Mouse (Mus musculus) left cerebral cortex, adult 2 months (tissue): Measurements from ENCODE around the gene AI464131. TPM values are rescaled to one million over a fixed set of nuclear protein-coding genes. Genes with fewer than 3 reads are reported as not detected.

Source experiments
- DNase-seq, 2 experiments: peaks; one replicate each; pipeline ENCODE4 v3.0.0; 2021 to 2022; ENCODE audit warnings: low spot score in 2 of 2, mixed read lengths in 1 of 2; ENCODE audit errors: extremely low spot score in 1 of 2
- H3K27ac ChIP-seq: fragments of 200-600 bp; 2 replicates; pipeline ENCODE4 v1.8.1; 2022
- H3K4me3 ChIP-seq: fragments of 200-600 bp; 2 replicates; pipeline ENCODE4 v1.8.1; 2022
- CTCF ChIP-seq: fragments of 200-600 bp; IDR thresholded peaks from 2 replicates; pipeline ENCODE4 v1.8.1; 2022; ENCODE audit warnings: antibody characterized with exemption, mild to moderate bottlenecking, moderate library complexity
- intact Hi-C: fragments of 180-260 bp; cut with DNase I; formaldehyde crosslinking; loops from one replicate; pipeline ENCODE4 v1.15.1; 2025
- long read RNA-seq, 2 experiments: library from polyadenylated mRNA; stranded (forward); transcript quantifications; one replicate each; pipeline ENCODE4 v2.0.0; 2021; ENCODE audit warnings: borderline mapping rate in 2 of 2
- total RNA-seq, 2 experiments: library from RNA; stranded (reverse); gene quantifications; 2 replicates each; pipeline ENCODE4 v1.2.3; 2021

AI464131 gene
- total RNA-seq: 10 to 100 TPM; 27.1 to 28.1 TPM
- long read RNA-seq, experiment 1, full-length matches to known transcripts: 96 of 113 reads
- long read RNA-seq, experiment 1, partial matches to known transcripts: 0 of 113 reads
- long read RNA-seq, experiment 1, other reads (novel, unspliced or antisense): 17 of 113 reads
- long read RNA-seq, experiment 2, full-length matches to known transcripts: 105 of 116 reads
- long read RNA-seq, experiment 2, partial matches to known transcripts: 6 of 116 reads
- long read RNA-seq, experiment 2, other reads (novel, unspliced or antisense): 5 of 116 reads

DNA sequence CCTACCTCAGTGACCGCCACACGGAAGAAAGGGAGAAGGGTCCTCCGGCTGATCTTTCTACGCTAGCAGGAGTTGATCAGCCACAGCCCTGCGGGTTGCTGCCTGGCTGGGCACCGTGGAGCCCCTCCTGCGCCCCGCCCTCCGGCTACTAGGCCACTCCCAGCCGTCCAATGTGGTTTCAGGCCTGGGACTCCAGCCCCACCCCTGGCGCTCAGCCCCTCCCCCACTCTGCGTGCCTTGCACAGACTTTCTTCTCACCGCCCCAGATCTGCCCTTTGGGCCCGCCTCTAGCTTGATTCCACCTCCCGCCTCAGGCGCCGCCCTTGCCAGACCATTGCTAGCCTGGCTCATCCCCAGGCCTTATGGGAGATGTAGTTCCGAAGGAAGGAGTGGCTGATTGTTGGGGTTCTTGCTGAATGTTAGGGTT lies at the start of gene AI464131:
Gene AI464131 (minus strand): TSS at position 91 of the 427 bp plus-strand sequence.
- no peak; the same call in 1 of the 2 replicates for TF ChIP-seq CTCF
- intact Hi-C loops: no loop called here
- peak within 1 kb of the TSS; percentile 52 for H3K4me3 ChIP-seq
- H3K27ac ChIP-seq: peak within 1 kb of the TSS; percentile 33; the same call in 1 of the 2 replicates
- DNase-seq: peak; percentile 90 to 93

DNA sequence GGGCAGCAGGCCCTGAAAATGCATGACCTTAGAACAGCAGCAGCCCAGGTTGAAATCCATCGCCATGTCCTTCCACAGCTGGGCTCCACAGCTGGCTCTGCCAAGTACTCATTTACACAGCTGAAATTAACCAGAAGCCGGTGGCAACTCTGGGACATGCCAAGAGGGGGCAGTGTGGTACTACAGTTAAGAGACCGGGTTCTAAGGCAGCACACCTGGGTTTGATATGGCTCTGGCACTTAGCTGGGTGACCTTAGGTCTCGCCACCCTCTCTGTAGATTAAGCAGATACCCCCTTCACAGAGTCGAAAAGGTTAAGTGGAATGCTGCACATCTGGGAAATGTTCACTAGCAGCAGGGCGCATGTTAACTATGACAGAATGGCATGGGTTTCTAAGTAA lies 49.7 kb upstream of the AI464131 start:
- Histone ChIP-seq H3K4me3 (no peak overlapping the region), H3K27ac (no peak overlapping the region)
- DNase-seq: peak; percentile 68 to 72
- TF ChIP-seq CTCF: peak; percentile 78
- intact Hi-C loops: loop anchor here (1.0 to 5.0 kb wide), 3 partner anchors 63 to 155 kb away; no protein-coding TSS in a partner anchor

DNA sequence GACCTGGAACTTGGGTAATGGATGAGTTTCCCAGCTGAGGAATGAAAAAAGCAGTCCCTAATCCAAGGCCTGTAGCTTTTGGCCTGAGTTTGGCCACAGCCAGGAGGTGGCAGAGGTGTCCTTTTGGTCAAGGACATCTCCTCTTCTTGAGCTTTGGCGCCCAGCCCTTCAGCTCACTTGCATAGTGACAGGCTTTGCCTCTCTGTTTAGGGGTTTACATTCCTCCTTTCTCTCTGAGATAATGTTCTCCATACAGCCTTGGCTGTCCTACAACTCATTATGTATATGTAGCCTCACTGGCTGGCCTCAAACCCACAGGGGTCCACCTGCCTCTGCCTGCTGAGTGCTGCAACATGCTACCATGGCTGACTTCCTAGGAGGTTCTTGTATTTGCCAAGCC lies 44.2 kb upstream of the AI464131 start:
- intact Hi-C loops: no loop called here
- no peak for TF ChIP-seq CTCF
- DNase-seq: no peak
- Histone ChIP-seq H3K27ac (no peak overlapping the region), H3K4me3 (no peak overlapping the region)

DNA sequence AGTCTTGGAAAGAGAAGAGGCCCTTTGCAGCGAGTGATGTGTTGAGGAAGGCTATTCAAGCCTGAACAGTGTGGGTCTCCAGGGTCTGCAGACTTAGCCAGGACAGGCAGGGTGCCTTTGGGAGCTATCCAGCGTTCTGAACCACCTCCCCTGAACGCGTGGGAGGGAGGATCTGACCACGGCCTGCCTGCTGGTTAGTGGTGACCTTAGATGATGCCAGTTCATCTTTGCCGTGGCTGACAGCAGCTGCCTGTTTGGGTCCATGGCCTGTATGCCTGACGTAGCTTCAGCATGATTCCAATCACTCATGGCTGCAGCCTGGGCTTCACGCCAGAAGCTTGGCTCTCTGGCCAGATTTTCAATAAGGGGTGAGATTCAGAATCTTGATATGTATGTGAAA lies 43.1 kb upstream of the AI464131 start:
- intact Hi-C loops: no loop called here
- TF ChIP-seq CTCF: no peak
- DNase-seq: no peak
- Histone ChIP-seq H3K4me3 (no peak overlapping the region), H3K27ac (no peak overlapping the region)

DNA sequence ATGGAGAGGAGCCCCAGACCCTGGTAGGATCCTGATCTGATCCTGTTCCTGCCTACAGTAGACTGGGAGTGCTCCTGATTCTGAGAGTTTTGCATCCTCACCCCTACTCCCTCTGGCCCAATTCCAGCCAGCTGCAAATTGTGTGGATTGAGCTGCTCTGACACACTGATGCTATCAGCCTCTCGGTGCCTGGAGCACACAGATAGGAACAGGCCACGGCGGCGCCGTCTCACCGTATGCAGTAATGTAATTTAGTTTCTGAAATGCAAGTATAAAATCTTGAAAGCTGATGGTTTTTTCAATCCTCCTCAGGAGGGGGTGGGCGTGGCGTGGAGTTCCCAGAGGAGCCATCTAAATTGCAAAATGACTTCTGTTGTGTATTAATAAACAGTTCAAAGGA lies 39.3 kb upstream of the AI464131 start:
- TF ChIP-seq CTCF: no peak
- Histone ChIP-seq H3K27ac (no peak overlapping the region), H3K4me3 (no peak overlapping the region)
- intact Hi-C loops: no loop called here
- DNase-seq: no peak

DNA sequence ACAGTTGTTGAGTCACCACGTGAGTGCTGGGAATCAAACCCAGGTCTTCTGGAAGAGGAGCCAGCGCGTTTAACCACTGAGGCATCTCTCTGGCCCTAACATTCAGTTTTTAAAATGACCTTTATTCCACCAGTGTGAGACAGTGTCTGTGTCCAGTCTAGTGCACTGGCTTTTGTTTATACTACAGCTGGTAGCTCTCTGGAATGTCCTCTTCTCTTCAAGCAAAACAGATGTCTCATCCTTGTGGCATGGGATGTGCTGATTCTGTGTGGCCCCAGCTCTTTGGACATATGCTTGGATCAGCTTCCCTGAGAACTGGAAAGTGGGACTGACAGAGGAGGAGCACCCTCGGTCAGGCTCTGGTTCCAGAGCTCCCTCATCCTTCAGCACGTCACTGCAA lies 32.0 kb upstream of the AI464131 start:
- no peak for DNase-seq
- intact Hi-C loops: no loop called here
- Histone ChIP-seq H3K27ac (no peak overlapping the region), H3K4me3 (no peak overlapping the region)
- TF ChIP-seq CTCF: no peak

DNA sequence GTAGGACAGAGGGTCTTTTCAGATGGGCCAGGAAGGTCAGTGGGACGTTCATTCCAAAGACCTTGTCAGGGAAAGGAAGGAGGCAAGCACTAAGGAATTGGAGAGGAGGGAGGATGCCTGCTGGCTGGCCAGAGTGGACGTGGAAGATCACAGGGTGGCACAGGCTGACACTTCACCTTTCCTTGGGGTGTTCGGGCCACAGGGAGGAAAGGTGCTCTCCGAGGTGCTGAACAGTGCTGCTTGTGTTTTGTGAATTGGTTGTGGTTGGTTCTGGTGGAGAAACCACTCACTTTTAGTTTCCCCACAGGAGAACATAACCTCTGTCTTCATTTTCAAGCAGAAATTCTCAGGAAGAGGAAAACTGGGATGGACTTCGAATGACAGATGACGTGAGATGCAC lies 29.5 kb upstream of the AI464131 start:
- TF ChIP-seq CTCF: no peak
- H3K27ac ChIP-seq: no peak overlapping the region
- no peak for DNase-seq
- no peak overlapping the region for H3K4me3 ChIP-seq
- intact Hi-C loops: no loop called here

DNA sequence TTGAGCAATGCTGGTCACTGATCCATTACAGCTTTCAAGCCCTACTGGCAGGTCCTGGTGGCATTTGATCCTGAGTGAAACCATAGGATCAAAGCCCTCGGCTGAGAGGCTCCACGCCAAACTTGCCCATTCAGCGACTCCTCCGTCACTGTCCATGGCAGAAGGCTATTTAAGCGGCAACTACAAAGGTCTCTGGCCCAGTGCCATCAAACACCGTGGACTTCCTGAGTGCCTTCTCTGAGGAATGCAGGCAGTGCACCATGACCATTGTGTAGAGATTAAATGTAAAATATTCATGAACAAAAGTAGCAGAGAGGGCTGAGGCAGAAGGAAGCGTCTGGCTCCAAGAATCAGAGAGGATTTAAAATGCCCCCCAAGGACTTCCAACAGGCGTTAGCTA lies 25.1 kb upstream of the AI464131 start:
- intact Hi-C loops: no loop called here
- no peak for DNase-seq
- no peak overlapping the region for H3K27ac ChIP-seq
- no peak for TF ChIP-seq CTCF
- H3K4me3 ChIP-seq: no peak overlapping the region

DNA sequence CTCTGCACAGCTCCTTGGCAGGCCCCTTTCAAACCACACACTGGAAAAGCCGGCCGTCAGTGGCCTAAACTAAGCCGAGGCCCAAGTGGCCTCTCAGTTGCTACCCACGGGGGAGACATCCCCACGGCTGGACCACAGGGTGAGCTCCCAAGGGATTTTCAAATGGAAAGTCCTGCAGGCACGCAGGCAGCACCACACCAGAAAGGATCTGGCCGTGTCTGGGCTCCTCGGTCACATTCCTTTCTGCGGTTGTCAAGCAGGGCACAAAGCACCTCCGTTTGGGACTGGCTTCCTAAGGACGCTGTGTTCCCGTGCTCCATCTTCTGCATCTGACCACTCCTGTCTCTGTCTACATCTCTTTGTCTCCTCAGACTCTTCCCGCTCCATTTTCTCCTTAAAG lies 24.2 kb upstream of the AI464131 start:
- intact Hi-C loops: no loop called here
- no peak for DNase-seq
- no peak overlapping the region for H3K4me3 ChIP-seq
- no peak for TF ChIP-seq CTCF
- H3K27ac ChIP-seq: no peak overlapping the region

DNA sequence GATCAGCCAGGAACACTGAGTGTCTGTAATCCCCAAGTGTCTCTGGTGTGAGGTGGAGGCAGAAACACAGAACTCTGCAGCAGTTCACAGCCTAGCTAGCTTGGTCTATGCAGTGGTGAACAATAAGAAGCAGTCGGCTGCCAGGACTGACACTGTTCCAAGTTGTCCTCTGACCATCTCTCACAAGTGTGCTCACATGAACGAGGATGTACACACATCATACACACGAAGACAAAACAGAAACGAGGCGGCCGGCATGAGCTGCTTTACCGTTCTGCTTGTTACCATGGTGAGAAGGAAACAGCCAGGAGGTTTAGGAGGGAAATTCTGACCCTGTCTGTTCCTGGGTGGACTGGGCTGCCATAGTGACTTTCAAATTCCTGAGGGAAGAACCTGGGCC lies 23.7 kb upstream of the AI464131 start:
- Histone ChIP-seq H3K4me3 (no peak overlapping the region), H3K27ac (no peak overlapping the region)
- intact Hi-C loops: no loop called here
- no peak for TF ChIP-seq CTCF
- DNase-seq: no peak

DNA sequence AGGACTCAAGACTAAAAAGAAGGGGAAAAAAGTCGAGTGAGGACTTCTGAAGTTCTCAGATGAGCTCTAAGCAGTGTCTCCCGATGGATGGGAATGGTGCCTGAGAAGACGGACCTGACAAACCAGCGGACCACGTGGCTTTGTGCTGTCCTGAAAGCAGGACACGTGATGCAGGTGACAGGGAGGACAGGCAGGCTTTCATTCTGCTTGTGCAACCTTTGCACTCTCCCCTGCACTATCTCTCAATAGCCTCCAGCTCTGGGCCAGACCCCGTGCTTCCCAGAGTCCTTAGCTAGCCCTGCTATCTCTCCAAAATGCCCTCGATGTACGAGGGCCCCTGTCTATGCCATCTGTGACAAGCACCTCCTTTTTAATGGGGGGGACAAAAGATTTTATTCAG lies 22.0 kb upstream of the AI464131 start:
- intact Hi-C loops: loop anchor here (5.0 kb wide), 1 partner anchor 182 kb away; no protein-coding TSS in a partner anchor
- DNase-seq: no peak
- TF ChIP-seq CTCF: no peak
- Histone ChIP-seq H3K4me3 (no peak overlapping the region), H3K27ac (no peak overlapping the region)

DNA sequence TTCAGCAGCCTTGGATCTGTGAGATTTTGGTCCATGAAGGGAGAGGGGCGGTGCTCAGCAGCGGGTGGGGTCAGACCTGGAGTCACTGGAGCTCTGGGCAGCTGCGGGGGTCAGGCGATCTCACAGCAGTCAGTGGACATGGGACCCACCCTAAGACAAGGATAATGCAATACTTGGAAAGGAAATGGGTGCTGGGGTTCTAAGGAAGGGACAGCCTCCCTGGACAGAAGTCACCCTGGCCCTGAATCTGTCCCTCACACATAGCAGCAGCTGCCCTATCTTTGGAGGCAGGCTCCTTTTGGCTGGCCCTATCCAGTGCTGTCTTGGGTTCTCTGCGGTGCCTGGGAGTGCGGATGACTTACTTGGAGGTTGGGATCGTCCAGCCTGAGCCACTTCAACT lies 21.0 kb upstream of the AI464131 start:
- TF ChIP-seq CTCF: no peak
- no peak for DNase-seq
- Histone ChIP-seq H3K27ac (no peak overlapping the region), H3K4me3 (no peak overlapping the region)
- intact Hi-C loops: loop anchor here (2.0 to 5.0 kb wide), 2 partner anchors 91 to 183 kb away; no protein-coding TSS in a partner anchor

DNA sequence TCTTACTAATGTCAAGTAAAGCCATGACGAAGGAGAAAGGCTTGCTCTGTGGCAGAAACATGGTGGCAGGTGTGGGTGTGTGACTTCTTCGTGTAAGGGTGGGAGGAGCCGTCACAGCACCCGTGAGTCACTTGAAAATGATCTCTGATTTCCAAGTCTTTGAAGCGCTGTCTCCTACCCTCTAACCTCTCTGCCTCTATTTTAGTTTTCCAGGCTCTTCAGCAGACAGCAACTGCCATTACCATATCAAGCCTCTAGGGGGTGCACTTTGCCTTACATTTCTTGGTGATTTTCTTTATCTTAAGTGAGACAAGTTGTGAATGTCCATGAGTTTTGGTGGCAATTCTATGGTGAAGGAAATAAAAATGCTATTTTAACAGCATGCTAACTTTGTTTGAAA lies 19.9 kb upstream of the AI464131 start:
- intact Hi-C loops: loop anchor here (2.0 to 5.0 kb wide), 2 partner anchors 92 to 185 kb away; no protein-coding TSS in a partner anchor
- H3K4me3 ChIP-seq: no peak overlapping the region
- DNase-seq: peak; percentile 62
- no peak overlapping the region for H3K27ac ChIP-seq
- peak; percentile 92 for TF ChIP-seq CTCF
